ENCODE assay signal across 8 mouse cellular contexts in genomic region chrX:42360973-42361372, GRCm38 (mm10).
DNase-seq lines count a peak whose midpoint lies in the region; ATAC-seq lines count a peak whose summit lies in the region.

No protein-coding gene starts in this region.

- 39% methylated on average over 6 of the region's 6 CpGs for WGBS in limb, embryonic 11.5 days
- 26% methylated on average over 6 of the region's 6 CpGs for WGBS in limb, embryonic 10.5 days
- WGBS in forebrain, embryonic 10.5 days = 19% methylated on average over 6 of the region's 6 CpGs
- 27% methylated on average over 6 of the region's 6 CpGs for WGBS in limb, embryonic 12.5 days
- WGBS in neural tube, embryonic 15.5 days = 29% methylated on average over 6 of the region's 6 CpGs

- H3K27ac ChIP-seq in limb, embryonic 11.5 days (replicated peaks; ENCODE audit: low read depth, low read length) = no peak overlapping the region
- H3K27ac ChIP-seq in limb, embryonic 10.5 days = no peak overlapping the region
- H3K27ac ChIP-seq in forebrain, embryonic 10.5 days = peak overlapping the region; percentile 84
- H3K27ac ChIP-seq in limb, embryonic 12.5 days = no peak overlapping the region
- peak overlapping the region; percentile 73 for H3K27ac ChIP-seq in neural tube, embryonic 15.5 days (replicated peaks)

- H3K4me2 ChIP-seq in limb, embryonic 11.5 days (ENCODE audit: low read depth, severe bottlenecking) = peak overlapping the region; percentile 36
- peak overlapping the region; percentile 51 for H3K4me2 ChIP-seq in limb, embryonic 12.5 days
- H3K4me2 ChIP-seq in neural tube, embryonic 15.5 days = peak overlapping the region; percentile 49

- H3K9ac ChIP-seq in limb, embryonic 11.5 days (ENCODE audit: low read length) = no peak overlapping the region
- H3K9ac ChIP-seq in limb, embryonic 12.5 days (replicated peaks) = no peak overlapping the region
- H3K9ac ChIP-seq in neural tube, embryonic 15.5 days (replicated peaks) = no peak overlapping the region

- H3K4me3 ChIP-seq in limb, embryonic 11.5 days (ENCODE audit: low read depth, low read length) = no peak overlapping the region
- H3K4me3 ChIP-seq in limb, embryonic 10.5 days = no peak overlapping the region
- peak overlapping the region; percentile 35 for H3K4me3 ChIP-seq in forebrain, embryonic 10.5 days
- peak overlapping the region; percentile 16 for H3K4me3 ChIP-seq in limb, embryonic 12.5 days (replicated peaks)
- peak overlapping the region; percentile 21; the same call in 1 of the 2 replicates for H3K4me3 ChIP-seq in neural tube, embryonic 15.5 days (replicated peaks)

- H3K9me3 ChIP-seq in limb, embryonic 11.5 days (ENCODE audit: control insufficient read depth, low read length) = no peaks in the 10 kb centered on the region
- no peaks in the 10 kb centered on the region for H3K9me3 ChIP-seq in limb, embryonic 10.5 days (replicated peaks)
- H3K9me3 ChIP-seq in forebrain, embryonic 10.5 days = no peaks in the 10 kb centered on the region
- no peaks in the 10 kb centered on the region for H3K9me3 ChIP-seq in limb, embryonic 12.5 days
- no peaks in the 10 kb centered on the region for H3K9me3 ChIP-seq in neural tube, embryonic 15.5 days (replicated peaks)

- no peaks in the 10 kb centered on the region for H3K4me1 ChIP-seq in limb, embryonic 11.5 days (ENCODE audit: control insufficient read depth, insufficient read depth, low read length)
- H3K4me1 ChIP-seq in limb, embryonic 10.5 days = 0 out of 2 replicates have a peak, but pooled peaks cover 3% of the 10 kb centered on the region
- peaks cover 49% of the 10 kb centered on the region for H3K4me1 ChIP-seq in forebrain, embryonic 10.5 days
- H3K4me1 ChIP-seq in limb, embryonic 12.5 days (replicated peaks) = no peaks in the 10 kb centered on the region
- H3K4me1 ChIP-seq in neural tube, embryonic 15.5 days = no peaks in the 10 kb centered on the region

- no peak for ATAC-seq in limb, embryonic 11.5 days (ENCODE audit: insufficient number of reproducible peaks, low FRiP score, low TSS enrichment, low read depth)
- no peak for ATAC-seq in limb, embryonic 12.5 days (ENCODE audit: insufficient number of reproducible peaks, insufficient read depth, low FRiP score, low TSS enrichment, low read depth)
- peak; percentile 48; the same call in 1 of the 2 replicates for ATAC-seq in neural tube, embryonic 15.5 days (ENCODE audit: low FRiP score)

- no peaks in the 10 kb centered on the region for H3K36me3 ChIP-seq in limb, embryonic 11.5 days (ENCODE audit: control insufficient read depth, insufficient read depth, low read length)
- H3K36me3 ChIP-seq in limb, embryonic 10.5 days = no peaks in the 10 kb centered on the region
- no peaks in the 10 kb centered on the region for H3K36me3 ChIP-seq in forebrain, embryonic 10.5 days (replicated peaks)
- no peaks in the 10 kb centered on the region for H3K36me3 ChIP-seq in limb, embryonic 12.5 days
- H3K36me3 ChIP-seq in neural tube, embryonic 15.5 days = no peaks in the 10 kb centered on the region

- DNase-seq in limb, embryonic 11.5 days (ENCODE audit: low spot score) = peak; percentile 21
- no peak for DNase-seq in limb, embryonic 10.5 days (ENCODE audit: low spot score)
- DNase-seq in forebrain, embryonic 10.5 days (ENCODE audit: extremely low spot score, low spot score) = peak; percentile 18
- DNase-seq in kidney, adult 9 months = no peak
- DNase-seq in urinary bladder, postnatal 25 days (ENCODE audit: low spot score) = no peak
- no peak for DNase-seq in left cerebral cortex, adult 11 months (ENCODE audit: low spot score)

- H3K27me3 ChIP-seq in limb, embryonic 11.5 days (ENCODE audit: control insufficient read depth, insufficient read depth, low read length) = no peaks in the 10 kb centered on the region
- peaks cover 11% of the 10 kb centered on the region; the same call in 1 of the 2 replicates for H3K27me3 ChIP-seq in limb, embryonic 10.5 days (ENCODE audit: low read depth, poor library complexity, severe bottlenecking)
- H3K27me3 ChIP-seq in forebrain, embryonic 10.5 days (ENCODE audit: poor library complexity, severe bottlenecking) = no peaks in the 10 kb centered on the region
- no peaks in the 10 kb centered on the region for H3K27me3 ChIP-seq in limb, embryonic 12.5 days
- no peaks in the 10 kb centered on the region for H3K27me3 ChIP-seq in neural tube, embryonic 15.5 days (replicated peaks)

Comparison
In these comparisons a context has a peak if more than half of its experiments do, and no peak if none do; other contexts are left out.
1. DNase-seq: peak in limb, embryonic 11.5 days (single experiment) and forebrain, embryonic 10.5 days (single experiment); none in limb, embryonic 10.5 days (single experiment), kidney, adult 9 months (single experiment), urinary bladder, postnatal 25 days (single experiment) and left cerebral cortex, adult 11 months (single experiment).
2. H3K4me3 ChIP-seq: peak in forebrain, embryonic 10.5 days (single experiment), limb, embryonic 12.5 days (single experiment) and neural tube, embryonic 15.5 days (single experiment); none in limb, embryonic 11.5 days (single experiment) and limb, embryonic 10.5 days (single experiment).
3. H3K27ac ChIP-seq: peak in forebrain, embryonic 10.5 days (single experiment) and neural tube, embryonic 15.5 days (single experiment); none in limb, embryonic 11.5 days (single experiment), limb, embryonic 10.5 days (single experiment) and limb, embryonic 12.5 days (single experiment).
4. Peak in every context shown above with its lines, with median percentiles within 50 percentile points of each other: H3K4me2 ChIP-seq.